Mouse (Mus musculus): ENCODE results near the gene Ric8a. TPM values are rescaled to one million over a fixed set of nuclear protein-coding genes. Genes with fewer than 3 reads are reported as not detected.

Gene Ric8a
- total and polyA plus RNA-seq, 2 experiments from 2014 or later, result 91.8 to 98.8 TPM

- no peak for ATAC-seq
- Histone ChIP-seq H3K36me3 (ENCODE audit: insufficient read depth) (peaks cover 4% of the 10 kb centered on the region; the same call in 1 of the 2 replicates), H3K4me1 (ENCODE audit: insufficient read depth) (no peaks in the 10 kb centered on the region), H3K27ac (ENCODE audit: low read depth, low read length) (no peak overlapping the region), H3K9ac (no peak overlapping the region), H3K9me3 (ENCODE audit: low read length) (no peaks in the 10 kb centered on the region), H3K4me3 (ENCODE audit: low read depth, low read length) (no peak overlapping the region), H3K4me2 (ENCODE audit: low read depth) (no peak overlapping the region), H3K27me3 (ENCODE audit: insufficient read depth, low read length) (no peaks in the 10 kb centered on the region)
- 86% methylated on average over 10 of the region's 10 CpGs for WGBS
- no peak for DNase-seq
- TF ChIP-seq CTCF (IDR thresholded peaks at IDR 0.05; ENCODE audit: low read depth), result no peak
These were observed 10.1 kb upstream of the Ric8a start for GRCm38 (mm10) chr7:140846676-140847075.

GRCm38 (mm10) chr7:140847755-140848580 is 8.8 kb upstream of the Ric8a start, which contains the start of gene Odf3:
Gene Odf3 (plus strand): TSS chr7:140847805.
- WGBS, result 55% methylated on average over 11 of the region's 11 CpGs
- no peaks in the 10 kb centered on the region for H3K9me3 ChIP-seq (ENCODE audit: low read length)
- no peak for ATAC-seq
- no peaks in the 10 kb centered on the region for H3K4me1 ChIP-seq (ENCODE audit: insufficient read depth)
- H3K9ac ChIP-seq, result no peak within 1 kb of the TSS
- DNase-seq, result peak; percentile 27
- no peak for TF ChIP-seq CTCF (IDR thresholded peaks at IDR 0.05; ENCODE audit: low read depth)
- no peak within 1 kb of the TSS for H3K4me2 ChIP-seq (ENCODE audit: low read depth)
- no peaks in the 10 kb centered on the region for H3K27me3 ChIP-seq (ENCODE audit: insufficient read depth, low read length)
- H3K36me3 ChIP-seq (ENCODE audit: insufficient read depth), result peaks cover 16% of the 10 kb centered on the region
- no peak within 1 kb of the TSS for H3K4me3 ChIP-seq (ENCODE audit: low read depth, low read length)
- H3K27ac ChIP-seq (ENCODE audit: low read depth, low read length), result no peak within 1 kb of the TSS

GRCm38 (mm10) chr7:140848591-140848990 is 8.2 kb upstream of the Ric8a start:
- 97% methylated on average over 10 of the region's 10 CpGs for WGBS
- H3K9me3 ChIP-seq (ENCODE audit: low read length), result no peaks in the 10 kb centered on the region
- H3K9ac ChIP-seq, result no peak overlapping the region
- no peaks in the 10 kb centered on the region for H3K4me1 ChIP-seq (ENCODE audit: insufficient read depth)
- peaks cover 22% of the 10 kb centered on the region for H3K36me3 ChIP-seq (ENCODE audit: insufficient read depth)
- H3K4me3 ChIP-seq (ENCODE audit: low read depth, low read length), result no peak overlapping the region
- H3K27me3 ChIP-seq (ENCODE audit: insufficient read depth, low read length), result no peaks in the 10 kb centered on the region
- DNase-seq (no peak), ATAC-seq (no peak)
- H3K27ac ChIP-seq (ENCODE audit: low read depth, low read length), result no peak overlapping the region
- no peak overlapping the region for H3K4me2 ChIP-seq (ENCODE audit: low read depth)
- TF ChIP-seq CTCF (IDR thresholded peaks at IDR 0.05; ENCODE audit: low read depth), result no peak

GRCm38 (mm10) chr7:140851916-140852315 is 4.8 kb upstream of the Ric8a start:
- DNase-seq, result no peak
- ATAC-seq, result no peak
- peaks cover 33% of the 10 kb centered on the region for H3K36me3 ChIP-seq (ENCODE audit: insufficient read depth)
- no peak overlapping the region for H3K9ac ChIP-seq
- TF ChIP-seq CTCF (IDR thresholded peaks at IDR 0.05; ENCODE audit: low read depth), result no peak
- H3K27ac ChIP-seq (ENCODE audit: low read depth, low read length), result no peak overlapping the region
- H3K4me2 ChIP-seq (ENCODE audit: low read depth), result no peak overlapping the region
- H3K4me1 ChIP-seq (ENCODE audit: insufficient read depth), result peaks cover 8% of the 10 kb centered on the region
- H3K9me3 ChIP-seq (ENCODE audit: low read length), result no peaks in the 10 kb centered on the region
- H3K27me3 ChIP-seq (ENCODE audit: insufficient read depth, low read length), result no peaks in the 10 kb centered on the region
- 97% methylated on average over 4 of the region's 4 CpGs for WGBS
- H3K4me3 ChIP-seq (ENCODE audit: low read depth, low read length), result no peak overlapping the region

GRCm38 (mm10) chr7:140853386-140853785 is 3.4 kb upstream of the Ric8a start:
- Histone ChIP-seq H3K4me3 (ENCODE audit: low read depth, low read length) (no peak overlapping the region), H3K9me3 (ENCODE audit: low read length) (no peaks in the 10 kb centered on the region), H3K36me3 (ENCODE audit: insufficient read depth) (peaks cover 33% of the 10 kb centered on the region), H3K4me1 (ENCODE audit: insufficient read depth) (peaks cover 14% of the 10 kb centered on the region), H3K4me2 (ENCODE audit: low read depth) (no peak overlapping the region), H3K9ac (no peak overlapping the region), H3K27me3 (ENCODE audit: insufficient read depth, low read length) (no peaks in the 10 kb centered on the region), H3K27ac (ENCODE audit: low read depth, low read length) (no peak overlapping the region)
- no peak for DNase-seq
- no peak for TF ChIP-seq CTCF (IDR thresholded peaks at IDR 0.05; ENCODE audit: low read depth)
- ATAC-seq, result no peak
- WGBS, result 87% methylated on average over 9 of the region's 9 CpGs

- no peaks in the 10 kb centered on the region for H3K27me3 ChIP-seq (ENCODE audit: insufficient read depth, low read length)
- TF ChIP-seq CTCF (IDR thresholded peaks at IDR 0.05; ENCODE audit: low read depth), result no peak
- no peak for DNase-seq
- no peak overlapping the region for H3K9ac ChIP-seq
- H3K36me3 ChIP-seq (ENCODE audit: insufficient read depth), result peaks cover 38% of the 10 kb centered on the region
- no peak overlapping the region for H3K4me2 ChIP-seq (ENCODE audit: low read depth)
- no peak overlapping the region for H3K4me3 ChIP-seq (ENCODE audit: low read depth, low read length)
- no peaks in the 10 kb centered on the region for H3K9me3 ChIP-seq (ENCODE audit: low read length)
- H3K4me1 ChIP-seq (ENCODE audit: insufficient read depth), result peaks cover 21% of the 10 kb centered on the region
- no peak for ATAC-seq
- H3K27ac ChIP-seq (ENCODE audit: low read depth, low read length), result no peak overlapping the region
- 94% methylated on average over 18 of the region's 18 CpGs for WGBS
These were observed 2.3 kb upstream of the Ric8a start for GRCm38 (mm10) chr7:140854483-140854882.

- DNase-seq, result no peak
- no peaks in the 10 kb centered on the region for H3K9me3 ChIP-seq (ENCODE audit: low read length)
- H3K27ac ChIP-seq (ENCODE audit: low read depth, low read length), result no peak overlapping the region
- H3K4me2 ChIP-seq (ENCODE audit: low read depth), result peak overlapping the region; percentile 80
- no peaks in the 10 kb centered on the region for H3K27me3 ChIP-seq (ENCODE audit: insufficient read depth, low read length)
- TF ChIP-seq CTCF (IDR thresholded peaks at IDR 0.05; ENCODE audit: low read depth), result no peak
- H3K4me1 ChIP-seq (ENCODE audit: insufficient read depth), result peaks cover 21% of the 10 kb centered on the region
- H3K36me3 ChIP-seq (ENCODE audit: insufficient read depth), result peaks cover 45% of the 10 kb centered on the region
- peak overlapping the region; percentile 87 for H3K9ac ChIP-seq
- peak overlapping the region; percentile 59 for H3K4me3 ChIP-seq (ENCODE audit: low read depth, low read length)
- ATAC-seq, result no peak
- WGBS, result 73% methylated on average over 9 of the region's 9 CpGs
These were observed 1.6 kb upstream of the Ric8a start for GRCm38 (mm10) chr7:140855181-140855580.

Measured in forebrain, postnatal 0 days (tissue).